Mouse (Mus musculus): ENCODE data around the gene Sox5. TPM values are rescaled to one million over a fixed set of nuclear protein-coding genes. Genes with fewer than 3 reads are reported as not detected.

Sox5 gene
- polyA plus RNA-seq, 1 experiment: 0.85 TPM

GRCm38 (mm10) chr6:144664765-144665164 lies 117.0 kb downstream of the Sox5 start:
- H3K27ac ChIP-seq (ENCODE audit: insufficient read depth, low read depth, low read length): no peak overlapping the region
- no peak overlapping the region for H3K4me3 ChIP-seq (ENCODE audit: low read depth, low read length)
- TF ChIP-seq POLR2A (IDR thresholded peaks at IDR 0.05; ENCODE audit: low read depth, low read length): no peak
- no peak for TF ChIP-seq CTCF (IDR thresholded peaks at IDR 0.05; ENCODE audit: extremely low read depth, insufficient read length, insufficient replicate concordance, low read depth, low read length)
- H3K36me3 ChIP-seq (ENCODE audit: control insufficient read depth, insufficient read depth, low read length): no peaks in the 10 kb centered on the region
- peaks cover 9% of the 10 kb centered on the region for H3K4me1 ChIP-seq (ENCODE audit: control insufficient read depth, insufficient read depth, insufficient read length, low read length)
- no peaks in the 10 kb centered on the region for H3K27me3 ChIP-seq (ENCODE audit: control insufficient read depth, insufficient read depth, low read length)
- 36% methylated on average over 9 of the region's 9 CpGs for WGBS

- 39% methylated on average over 4 of the region's 4 CpGs for WGBS
- Histone ChIP-seq H3K4me3 (ENCODE audit: low read depth, low read length) (no peak overlapping the region), H3K36me3 (ENCODE audit: control insufficient read depth, insufficient read depth, low read length) (no peaks in the 10 kb centered on the region), H3K27ac (ENCODE audit: insufficient read depth, low read depth, low read length) (no peak overlapping the region), H3K4me1 (ENCODE audit: control insufficient read depth, insufficient read depth, insufficient read length, low read length) (peaks cover 9% of the 10 kb centered on the region), H3K27me3 (ENCODE audit: control insufficient read depth, insufficient read depth, low read length) (no peaks in the 10 kb centered on the region)
- TF ChIP-seq POLR2A (IDR thresholded peaks at IDR 0.05; ENCODE audit: low read depth, low read length): no peak
- no peak for TF ChIP-seq CTCF (IDR thresholded peaks at IDR 0.05; ENCODE audit: extremely low read depth, insufficient read length, insufficient replicate concordance, low read depth, low read length)
Measured at GRCm38 (mm10) chr6:144663516-144664074, 118.2 kb downstream of the Sox5 start.

DNA sequence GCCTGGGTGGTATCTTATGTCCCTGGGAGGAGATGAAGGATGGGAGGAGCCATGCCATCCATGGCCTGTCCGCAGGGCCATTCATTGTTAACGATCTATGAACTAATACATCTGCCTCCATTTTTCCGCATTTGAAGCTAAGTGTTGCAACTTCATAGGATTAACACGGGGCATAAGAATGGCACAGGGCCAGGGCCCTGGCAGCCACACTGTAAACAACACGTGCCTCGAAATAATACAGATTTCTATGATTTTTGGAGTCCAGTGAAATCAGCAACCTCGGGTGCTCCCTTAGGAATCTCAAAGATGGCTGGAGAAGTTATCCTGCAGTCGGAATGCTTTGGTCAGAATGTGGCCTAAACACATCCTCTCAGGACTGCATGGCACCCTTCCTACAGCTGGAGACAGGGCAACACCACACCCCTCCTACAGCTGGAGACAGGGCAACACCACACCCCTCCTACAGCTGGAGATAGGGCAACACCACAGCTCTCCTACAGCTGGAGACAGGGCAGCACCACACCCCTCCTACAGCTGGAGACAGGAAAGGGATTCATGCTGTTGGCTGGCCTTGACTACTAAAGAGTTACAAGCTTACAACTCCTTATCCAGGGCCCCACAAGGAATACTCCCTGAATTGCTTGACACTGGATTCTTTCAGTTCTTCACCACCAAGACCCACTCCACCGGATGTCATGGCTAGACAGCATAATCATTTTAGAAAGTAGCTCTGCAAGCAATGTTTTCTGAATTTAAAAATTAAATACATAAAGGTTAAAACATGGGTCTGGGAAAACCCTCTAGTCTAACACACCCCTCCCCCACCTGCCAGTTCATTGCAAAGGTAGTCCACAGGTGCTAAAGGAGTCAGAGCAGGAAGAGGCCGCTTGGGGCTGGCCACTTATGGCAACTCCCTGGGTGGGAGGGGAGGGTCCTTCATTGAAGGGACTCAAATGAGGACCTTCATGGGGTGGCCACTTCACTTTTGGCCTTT lies 122.4 kb downstream of the Sox5 start:
- Histone ChIP-seq H3K36me3 (ENCODE audit: control insufficient read depth, insufficient read depth, low read length) (no peaks in the 10 kb centered on the region), H3K4me3 (ENCODE audit: low read depth, low read length) (no peak overlapping the region), H3K4me1 (ENCODE audit: control insufficient read depth, insufficient read depth, insufficient read length, low read length) (peaks cover 7% of the 10 kb centered on the region; the same call in 1 of the 2 replicates), H3K27ac (ENCODE audit: insufficient read depth, low read depth, low read length) (no peak overlapping the region), H3K27me3 (ENCODE audit: control insufficient read depth, insufficient read depth, low read length) (no peaks in the 10 kb centered on the region)
- TF ChIP-seq CTCF (IDR thresholded peaks at IDR 0.05; ENCODE audit: extremely low read depth, insufficient read length, insufficient replicate concordance, low read depth, low read length) (no peak), POLR2A (IDR thresholded peaks at IDR 0.05; ENCODE audit: low read depth, low read length) (no peak)
- WGBS: 74% methylated on average over 10 of the region's 10 CpGs

DNA sequence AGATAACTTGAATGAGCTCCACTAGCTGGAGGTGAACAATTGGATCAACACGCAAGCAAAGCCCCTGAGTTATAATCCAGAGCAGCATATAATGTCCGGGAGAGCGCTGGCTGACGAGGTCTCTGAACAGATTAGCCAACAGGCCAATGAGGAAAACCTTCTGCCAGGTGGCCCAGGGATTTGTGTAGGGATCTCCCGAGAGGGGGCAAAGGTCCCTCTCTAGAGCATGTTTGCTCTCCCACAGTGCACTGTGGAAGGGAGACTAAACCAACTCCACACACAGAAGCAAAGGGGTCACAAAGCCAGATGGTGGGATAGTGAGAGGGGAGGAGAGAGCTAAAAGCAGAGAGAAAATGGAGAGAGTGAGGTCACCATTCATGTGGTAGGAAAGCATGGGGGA lies 128.9 kb downstream of the Sox5 start:
- no peak overlapping the region for H3K27ac ChIP-seq (ENCODE audit: insufficient read depth, low read depth, low read length)
- no peaks in the 10 kb centered on the region for H3K27me3 ChIP-seq (ENCODE audit: control insufficient read depth, insufficient read depth, low read length)
- H3K4me3 ChIP-seq (ENCODE audit: low read depth, low read length): no peak overlapping the region
- 31% methylated on average over 5 of the region's 5 CpGs for WGBS
- TF ChIP-seq CTCF (IDR thresholded peaks at IDR 0.05; ENCODE audit: extremely low read depth, insufficient read length, insufficient replicate concordance, low read depth, low read length) (no peak), POLR2A (IDR thresholded peaks at IDR 0.05; ENCODE audit: low read depth, low read length) (no peak)
- H3K36me3 ChIP-seq (ENCODE audit: control insufficient read depth, insufficient read depth, low read length): no peaks in the 10 kb centered on the region
- H3K4me1 ChIP-seq (ENCODE audit: control insufficient read depth, insufficient read depth, insufficient read length, low read length): no peaks in the 10 kb centered on the region; the same call in 1 of the 2 replicates

DNA sequence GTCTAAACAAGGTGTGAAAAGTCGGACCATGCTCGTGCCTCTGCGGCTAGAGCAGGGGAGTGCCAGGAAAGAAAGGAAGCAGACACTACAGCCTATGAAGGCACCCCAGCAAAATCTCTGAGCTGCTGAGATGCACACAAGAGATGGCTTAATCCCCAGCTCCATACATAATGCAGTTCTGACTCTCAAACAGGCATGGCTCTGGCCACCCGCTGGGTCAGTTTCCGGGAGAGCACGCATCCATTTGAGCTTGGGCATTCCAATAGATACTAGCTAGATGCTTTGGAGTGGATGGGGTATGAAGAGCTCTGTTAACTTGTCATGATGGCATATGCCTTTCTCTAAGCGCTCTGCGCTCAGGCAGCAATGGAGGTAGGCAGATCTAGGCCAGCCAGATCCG lies 132.9 kb downstream of the Sox5 start:
- 80% methylated on average over 9 of the region's 9 CpGs for WGBS
- H3K36me3 ChIP-seq (ENCODE audit: control insufficient read depth, insufficient read depth, low read length): no peaks in the 10 kb centered on the region
- H3K4me1 ChIP-seq (ENCODE audit: control insufficient read depth, insufficient read depth, insufficient read length, low read length): no peaks in the 10 kb centered on the region; the same call in 1 of the 2 replicates
- H3K4me3 ChIP-seq (ENCODE audit: low read depth, low read length): no peak overlapping the region
- 0 out of 2 replicates have a peak overlapping the region, but pooled peaks have one; percentile 12 for H3K27ac ChIP-seq (ENCODE audit: insufficient read depth, low read depth, low read length)
- no peaks in the 10 kb centered on the region for H3K27me3 ChIP-seq (ENCODE audit: control insufficient read depth, insufficient read depth, low read length)
- TF ChIP-seq CTCF (IDR thresholded peaks at IDR 0.05; ENCODE audit: extremely low read depth, insufficient read length, insufficient replicate concordance, low read depth, low read length) (no peak), POLR2A (IDR thresholded peaks at IDR 0.05; ENCODE audit: low read depth, low read length) (no peak)

DNA sequence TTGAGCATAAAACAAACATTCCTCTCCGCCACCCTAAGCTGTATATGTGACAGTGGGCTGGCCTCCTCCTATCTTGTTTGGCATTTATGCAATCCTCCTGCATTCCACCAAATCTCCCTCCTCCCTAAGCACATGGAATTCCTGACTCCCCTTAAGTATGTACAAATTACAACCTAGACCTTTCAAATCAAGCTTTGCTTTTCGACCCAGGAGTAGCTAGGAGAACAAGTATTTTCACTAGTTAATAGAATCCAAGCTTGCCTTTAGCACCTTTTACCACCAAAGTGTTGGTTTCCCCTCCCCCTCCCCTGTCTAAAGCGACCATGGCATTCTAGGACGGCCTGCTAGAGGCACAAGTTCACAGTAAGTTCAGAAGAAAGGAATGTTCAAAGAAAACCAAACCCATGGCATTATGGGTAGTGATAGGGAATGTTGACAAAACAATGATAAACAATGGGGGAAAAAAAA lies 133.6 kb downstream of the Sox5 start:
- H3K27ac ChIP-seq (ENCODE audit: insufficient read depth, low read depth, low read length): no peak overlapping the region
- WGBS: 35% methylated on average over 4 of the region's 4 CpGs

DNA sequence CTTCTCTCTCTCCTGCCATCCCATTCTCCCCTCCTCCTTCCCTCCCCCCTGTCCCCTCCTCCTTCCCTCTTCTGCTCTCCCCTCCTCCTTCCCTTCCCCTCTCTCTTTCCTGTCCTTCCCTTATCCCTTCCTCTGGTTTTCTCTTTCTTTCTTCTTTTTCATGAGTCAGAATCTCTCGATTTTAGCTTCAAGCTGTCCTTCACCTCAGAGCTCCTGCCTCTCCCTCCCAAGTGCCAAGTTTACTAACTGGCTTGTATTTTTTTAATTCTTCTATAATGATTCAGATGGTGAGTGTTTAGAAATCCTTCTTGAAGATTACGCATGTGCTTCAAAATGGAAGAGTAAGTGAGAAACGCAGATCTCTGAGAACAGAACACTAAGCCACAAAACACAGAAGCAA lies 135.4 kb downstream of the Sox5 start:
- TF ChIP-seq POLR2A (IDR thresholded peaks at IDR 0.05; ENCODE audit: low read depth, low read length) (no peak), CTCF (IDR thresholded peaks at IDR 0.05; ENCODE audit: extremely low read depth, insufficient read length, insufficient replicate concordance, low read depth, low read length) (no peak)
- Histone ChIP-seq H3K4me1 (ENCODE audit: control insufficient read depth, insufficient read depth, insufficient read length, low read length) (no peaks in the 10 kb centered on the region), H3K36me3 (ENCODE audit: control insufficient read depth, insufficient read depth, low read length) (no peaks in the 10 kb centered on the region), H3K27ac (ENCODE audit: insufficient read depth, low read depth, low read length) (no peak overlapping the region; the same call in 1 of the 2 replicates), H3K27me3 (ENCODE audit: control insufficient read depth, insufficient read depth, low read length) (no peaks in the 10 kb centered on the region), H3K4me3 (ENCODE audit: low read depth, low read length) (no peak overlapping the region)
- WGBS: 71% methylated on average over 3 of the region's 3 CpGs

More for the DNA sequence above, 133.6 kb downstream of the Sox5 start:
- no peaks in the 10 kb centered on the region for H3K27me3 ChIP-seq (ENCODE audit: control insufficient read depth, insufficient read depth, low read length)
- H3K36me3 ChIP-seq (ENCODE audit: control insufficient read depth, insufficient read depth, low read length): no peaks in the 10 kb centered on the region
- no peak overlapping the region for H3K4me3 ChIP-seq (ENCODE audit: low read depth, low read length)
- TF ChIP-seq POLR2A (IDR thresholded peaks at IDR 0.05; ENCODE audit: low read depth, low read length) (no peak), CTCF (IDR thresholded peaks at IDR 0.05; ENCODE audit: extremely low read depth, insufficient read length, insufficient replicate concordance, low read depth, low read length) (no peak)
- H3K4me1 ChIP-seq (ENCODE audit: control insufficient read depth, insufficient read depth, insufficient read length, low read length): no peaks in the 10 kb centered on the region; the same call in 1 of the 2 replicates

Data from small intestine, adult 2 months (tissue).